Mouse (Mus musculus) thymus, adult 2 months (tissue): ENCODE results near the gene Cul4a.

Experiments
- CTCF ChIP-seq: fragments of 200-500 bp; IDR thresholded peaks from 2 replicates; pipeline ENCODE4 v1.5.1; 2012; ENCODE audit warnings: mild to moderate bottlenecking, control low read depth, low read length, moderate library complexity, borderline replicate concordance; ENCODE audit not compliant: control insufficient read depth, poor library complexity, insufficient read depth; ENCODE audit errors: extremely low read depth
- POLR2A ChIP-seq: fragments of 200-500 bp; IDR thresholded peaks from 2 replicates; pipeline ENCODE4 v1.6.1; 2012; ENCODE audit warnings: mild to moderate bottlenecking, low read length, control low read depth, moderate library complexity; ENCODE audit not compliant: control insufficient read depth, poor library complexity, insufficient read depth; ENCODE audit errors: extremely low read depth

DNA sequence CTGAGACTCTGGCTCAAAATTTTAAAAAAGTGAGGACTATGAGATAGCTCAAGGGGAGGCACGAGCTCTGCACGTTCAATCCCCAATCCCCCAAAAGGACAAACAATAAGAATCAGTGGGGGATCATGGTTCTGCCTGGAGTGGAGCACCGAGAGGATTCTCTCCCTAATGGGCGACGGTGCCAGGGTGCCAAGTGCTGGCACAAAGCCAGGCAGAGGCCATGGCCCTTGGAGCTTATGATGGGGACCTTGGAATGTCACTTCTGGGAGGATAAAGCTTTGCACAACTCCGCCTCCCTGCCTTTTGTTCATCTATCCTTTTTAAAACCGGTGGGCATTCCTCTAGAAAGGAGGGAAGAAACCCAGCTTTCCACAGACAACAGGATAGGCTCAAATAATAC is 82.2 kb downstream of the Cul4a start:
- TF ChIP-seq CTCF: no peak
- no peak for TF ChIP-seq POLR2A
